Mouse (Mus musculus): ENCODE results near the gene Poc1a. TPM values are rescaled to one million over a fixed set of nuclear protein-coding genes. Genes with fewer than 3 reads are reported as not detected.

The Poc1a gene
- polyA plus RNA-seq, 1 experiment from 2014 or later: 25.2 TPM

DNA sequence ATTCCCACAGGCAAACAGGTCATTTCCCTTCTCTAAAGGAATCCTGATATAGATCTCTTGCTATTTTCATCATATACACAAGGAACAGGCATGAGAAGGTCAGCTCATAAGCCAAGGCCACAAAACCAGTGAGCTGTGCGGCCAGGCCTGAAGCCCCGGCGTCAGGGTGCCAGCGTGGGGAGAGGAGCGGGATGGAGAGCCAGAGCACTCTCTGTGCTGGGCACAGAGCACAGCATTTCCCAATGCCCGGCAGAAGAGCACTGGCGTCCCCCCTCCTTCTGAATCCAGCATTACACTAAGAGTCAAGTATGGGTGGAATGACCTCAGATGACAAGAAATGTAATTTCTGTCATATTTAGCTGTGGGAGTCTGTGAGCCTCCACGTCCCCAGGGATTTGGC is 43.5 kb upstream of the Poc1a start:
- Histone ChIP-seq H3K9ac (replicated peaks; ENCODE audit: low read depth, low read length) (no peak overlapping the region), H3K27ac (ENCODE audit: low read length) (no peak overlapping the region), H3K4me2 (replicated peaks; ENCODE audit: low read depth, low read length) (no peak overlapping the region), H3K4me3 (ENCODE audit: low read depth, low read length) (no peak overlapping the region), H3K27me3 (ENCODE audit: control insufficient read depth, insufficient read depth, low read length) (no peaks in the 10 kb centered on the region), H3K9me3 (ENCODE audit: control insufficient read depth, low read depth, low read length) (no peaks in the 10 kb centered on the region), H3K4me1 (ENCODE audit: control insufficient read depth, insufficient read depth, low read length) (no peaks in the 10 kb centered on the region), H3K36me3 (ENCODE audit: control insufficient read depth, insufficient read depth, low read length) (peaks cover 87% of the 10 kb centered on the region)
- ATAC-seq (ENCODE audit: insufficient number of reproducible peaks, insufficient read depth, low FRiP score, low read depth): no peak
- WGBS: 90% methylated on average over 8 of the region's 8 CpGs

DNA sequence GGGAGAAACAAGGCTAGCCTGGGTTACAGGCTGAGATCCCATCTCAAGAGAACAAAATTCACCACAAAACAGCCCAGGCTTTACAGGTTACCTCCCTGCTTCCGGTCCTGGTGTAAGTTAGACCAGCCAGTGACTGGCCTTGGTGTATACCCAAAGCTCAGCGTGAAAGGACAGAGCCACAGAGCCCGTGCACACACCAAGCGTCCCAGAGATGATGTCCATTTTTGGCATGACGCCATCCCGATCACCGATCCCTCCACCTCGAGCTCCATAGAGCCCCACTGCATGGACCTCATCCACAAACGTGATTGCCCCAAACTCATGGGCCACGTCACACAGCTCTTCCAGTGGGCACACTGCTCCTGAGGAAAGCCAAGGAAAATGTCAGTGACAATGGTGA is 43.0 kb upstream of the Poc1a start:
- no peak overlapping the region for H3K9ac ChIP-seq (replicated peaks; ENCODE audit: low read depth, low read length)
- H3K4me2 ChIP-seq (replicated peaks; ENCODE audit: low read depth, low read length): no peak overlapping the region
- WGBS: 93% methylated on average over 10 of the region's 10 CpGs
- H3K9me3 ChIP-seq (ENCODE audit: control insufficient read depth, low read depth, low read length): no peaks in the 10 kb centered on the region
- H3K4me3 ChIP-seq (ENCODE audit: low read depth, low read length): no peak overlapping the region
- peaks cover 87% of the 10 kb centered on the region for H3K36me3 ChIP-seq (ENCODE audit: control insufficient read depth, insufficient read depth, low read length)
- H3K4me1 ChIP-seq (ENCODE audit: control insufficient read depth, insufficient read depth, low read length): no peaks in the 10 kb centered on the region
- no peak for ATAC-seq (ENCODE audit: insufficient number of reproducible peaks, insufficient read depth, low FRiP score, low read depth)
- H3K27me3 ChIP-seq (ENCODE audit: control insufficient read depth, insufficient read depth, low read length): no peaks in the 10 kb centered on the region
- H3K27ac ChIP-seq (ENCODE audit: low read length): no peak overlapping the region

DNA sequence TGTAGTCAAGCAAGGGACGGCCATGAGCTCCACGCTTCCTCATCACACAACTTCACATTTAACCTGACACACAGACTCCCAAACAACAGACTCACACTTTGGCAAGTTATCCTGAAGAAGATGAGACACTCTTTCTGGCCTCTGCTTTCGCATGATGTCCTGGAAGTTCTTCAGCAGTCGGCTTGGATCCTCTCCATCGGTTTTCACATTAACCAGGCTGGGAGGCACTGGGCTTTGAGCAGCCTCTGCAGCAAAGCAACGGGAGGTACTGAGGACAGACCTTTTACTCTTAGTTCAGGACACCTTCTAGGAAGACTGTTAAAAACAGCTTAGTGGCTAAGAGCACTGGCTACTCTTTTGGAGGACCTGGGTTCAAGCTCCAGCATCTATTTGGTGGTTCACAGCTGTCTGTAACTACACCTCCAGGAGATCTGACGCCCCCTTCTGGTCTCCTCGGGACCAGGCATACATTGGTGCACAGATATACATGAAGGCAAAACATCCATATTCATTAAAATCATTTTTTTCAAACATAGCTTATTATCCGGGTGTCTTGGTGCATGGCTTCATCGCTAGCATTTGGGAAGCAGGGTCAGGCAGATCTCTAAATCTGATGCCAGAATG is 39.2 kb upstream of the Poc1a start:
- Histone ChIP-seq H3K9me3 (ENCODE audit: control insufficient read depth, low read depth, low read length) (no peaks in the 10 kb centered on the region), H3K27ac (ENCODE audit: low read length) (no peak overlapping the region), H3K4me1 (ENCODE audit: control insufficient read depth, insufficient read depth, low read length) (peaks cover 4% of the 10 kb centered on the region), H3K9ac (replicated peaks; ENCODE audit: low read depth, low read length) (no peak overlapping the region), H3K27me3 (ENCODE audit: control insufficient read depth, insufficient read depth, low read length) (no peaks in the 10 kb centered on the region), H3K4me3 (ENCODE audit: low read depth, low read length) (no peak overlapping the region), H3K36me3 (ENCODE audit: control insufficient read depth, insufficient read depth, low read length) (peaks cover 59% of the 10 kb centered on the region), H3K4me2 (replicated peaks; ENCODE audit: low read depth, low read length) (no peak overlapping the region)
- no peak for ATAC-seq (ENCODE audit: insufficient number of reproducible peaks, insufficient read depth, low FRiP score, low read depth)
- WGBS: 88% methylated on average over 10 of the region's 10 CpGs

DNA sequence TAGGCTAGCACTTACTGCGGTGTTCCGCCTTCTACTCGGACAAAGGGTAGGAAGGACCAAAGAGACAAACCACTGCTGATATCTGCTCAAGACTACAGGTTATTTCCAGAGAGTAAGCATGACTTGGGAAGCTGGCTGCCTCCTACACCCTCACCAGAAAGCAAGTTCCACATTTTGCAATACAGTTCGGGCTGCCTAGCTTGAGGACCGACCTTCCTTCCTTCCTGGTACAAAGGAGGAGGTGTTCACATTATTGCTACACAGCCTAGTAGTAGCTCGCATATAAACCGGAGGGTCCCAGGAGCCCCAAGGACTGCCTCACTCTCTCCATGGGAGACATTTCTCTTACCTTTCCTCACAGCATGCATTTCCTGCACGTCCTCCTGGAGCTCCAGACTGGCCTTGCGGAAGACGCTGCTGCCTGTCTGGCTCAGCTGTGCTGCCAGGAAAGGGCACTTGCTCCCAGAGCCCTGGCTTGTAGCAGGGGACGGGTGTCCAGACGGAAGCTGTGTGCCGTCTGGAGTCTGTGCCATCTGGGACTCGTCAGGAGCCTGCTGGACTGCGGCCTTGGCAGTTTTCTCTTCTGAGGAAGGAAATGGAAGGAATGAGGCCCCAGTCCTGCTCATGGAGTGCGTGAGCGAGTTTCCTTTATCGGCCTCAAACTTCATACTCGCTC is 37.9 kb upstream of the Poc1a start:
- peaks cover 47% of the 10 kb centered on the region for H3K36me3 ChIP-seq (ENCODE audit: control insufficient read depth, insufficient read depth, low read length)
- WGBS: 53% methylated on average over 19 of the region's 19 CpGs
- no peaks in the 10 kb centered on the region for H3K27me3 ChIP-seq (ENCODE audit: control insufficient read depth, insufficient read depth, low read length)
- peaks cover 8% of the 10 kb centered on the region for H3K4me1 ChIP-seq (ENCODE audit: control insufficient read depth, insufficient read depth, low read length)
- no peak overlapping the region; the same call in 1 of the 2 replicates for H3K9ac ChIP-seq (replicated peaks; ENCODE audit: low read depth, low read length)
- H3K27ac ChIP-seq (ENCODE audit: low read length): peak overlapping the region; percentile 62; the same call in 1 of the 2 replicates
- H3K9me3 ChIP-seq (ENCODE audit: control insufficient read depth, low read depth, low read length): no peaks in the 10 kb centered on the region
- no peak for ATAC-seq (ENCODE audit: insufficient number of reproducible peaks, insufficient read depth, low FRiP score, low read depth)
- H3K4me2 ChIP-seq (replicated peaks; ENCODE audit: low read depth, low read length): no peak overlapping the region
- no peak overlapping the region for H3K4me3 ChIP-seq (ENCODE audit: low read depth, low read length)

DNA sequence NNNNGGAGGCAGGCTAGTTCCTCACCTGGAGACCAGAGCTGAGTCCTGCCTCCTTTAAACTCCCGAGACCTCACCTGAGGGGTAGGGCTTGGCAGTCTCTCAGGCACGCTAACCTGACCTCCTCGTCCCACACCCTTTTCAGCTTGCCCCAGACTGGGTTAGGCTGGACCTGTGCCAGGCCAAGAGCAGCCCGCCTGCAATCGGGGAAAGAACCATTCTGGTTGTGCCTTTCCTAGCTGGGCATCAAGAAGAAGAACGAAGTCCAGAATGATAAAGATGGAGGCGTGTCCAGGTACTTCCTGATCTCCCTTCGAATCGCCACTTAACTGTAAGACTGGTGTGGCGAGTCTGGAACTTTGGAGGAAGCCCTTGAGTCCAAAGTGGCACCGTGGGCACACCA is 31.3 kb upstream of the Poc1a start:
- Histone ChIP-seq H3K4me2 (replicated peaks; ENCODE audit: low read depth, low read length) (no peak overlapping the region), H3K4me3 (ENCODE audit: low read depth, low read length) (no peak overlapping the region), H3K27me3 (ENCODE audit: control insufficient read depth, insufficient read depth, low read length) (no peaks in the 10 kb centered on the region), H3K4me1 (ENCODE audit: control insufficient read depth, insufficient read depth, low read length) (peaks cover 23% of the 10 kb centered on the region), H3K36me3 (ENCODE audit: control insufficient read depth, insufficient read depth, low read length) (peaks cover 5% of the 10 kb centered on the region; the same call in 1 of the 2 replicates), H3K9me3 (ENCODE audit: control insufficient read depth, low read depth, low read length) (no peaks in the 10 kb centered on the region), H3K9ac (replicated peaks; ENCODE audit: low read depth, low read length) (no peak overlapping the region), H3K27ac (ENCODE audit: low read length) (peak overlapping the region; percentile 71)
- ATAC-seq (ENCODE audit: insufficient number of reproducible peaks, insufficient read depth, low FRiP score, low read depth): no peak
- WGBS: 73% methylated on average over 11 of the region's 11 CpGs

DNA sequence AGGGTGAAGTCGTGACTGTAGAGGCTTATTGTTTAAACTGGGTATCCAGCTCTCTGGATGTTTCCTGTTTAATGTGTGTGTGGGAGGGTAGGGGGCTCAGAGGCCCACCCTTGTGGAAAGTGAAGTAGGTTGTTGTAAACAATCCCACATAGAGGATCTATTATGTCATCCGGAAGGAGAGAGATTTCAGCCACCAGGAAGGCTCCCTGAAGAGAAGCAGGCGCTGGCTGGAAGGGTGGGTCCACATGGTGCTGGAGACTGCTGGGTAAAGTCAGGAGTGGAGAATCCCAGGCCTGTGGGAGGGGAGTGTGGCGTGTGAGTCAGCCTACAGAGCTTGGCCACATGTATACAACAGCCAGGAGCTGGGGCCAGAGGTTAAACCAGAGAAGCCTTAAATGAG is 30.6 kb upstream of the Poc1a start:
- Histone ChIP-seq H3K36me3 (ENCODE audit: control insufficient read depth, insufficient read depth, low read length) (peaks cover under 1% of the 10 kb centered on the region; the same call in 1 of the 2 replicates), H3K27ac (ENCODE audit: low read length) (peak overlapping the region; percentile 71), H3K27me3 (ENCODE audit: control insufficient read depth, insufficient read depth, low read length) (no peaks in the 10 kb centered on the region), H3K4me3 (ENCODE audit: low read depth, low read length) (no peak overlapping the region), H3K9ac (replicated peaks; ENCODE audit: low read depth, low read length) (0 out of 2 replicates have a peak overlapping the region, but pooled peaks have one; percentile 0), H3K9me3 (ENCODE audit: control insufficient read depth, low read depth, low read length) (no peaks in the 10 kb centered on the region), H3K4me2 (replicated peaks; ENCODE audit: low read depth, low read length) (no peak overlapping the region), H3K4me1 (ENCODE audit: control insufficient read depth, insufficient read depth, low read length) (peaks cover 23% of the 10 kb centered on the region)
- ATAC-seq (ENCODE audit: insufficient number of reproducible peaks, insufficient read depth, low FRiP score, low read depth): peak; percentile 75
- WGBS: 19% methylated on average over 4 of the region's 4 CpGs

DNA sequence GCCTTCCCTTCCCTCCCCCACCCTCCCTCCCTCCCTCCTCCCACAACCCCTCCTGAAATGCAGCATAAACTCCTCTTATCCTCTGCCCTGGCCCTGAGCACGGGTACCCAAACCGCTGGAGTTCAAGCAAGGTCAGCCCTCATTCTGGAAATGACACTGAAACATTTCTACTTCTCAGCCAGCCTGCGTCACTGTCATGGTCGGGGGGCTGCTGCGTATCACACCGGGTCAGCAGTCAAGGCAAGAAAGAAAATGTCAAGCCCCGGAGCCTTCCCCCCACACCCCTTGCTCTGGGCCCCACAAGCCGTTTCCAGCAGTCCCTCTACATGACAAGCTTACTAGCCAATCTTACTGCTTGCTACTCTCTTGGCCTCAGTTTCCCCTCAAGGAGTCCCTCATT is 29.8 kb upstream of the Poc1a start:
- no peaks in the 10 kb centered on the region for H3K27me3 ChIP-seq (ENCODE audit: control insufficient read depth, insufficient read depth, low read length)
- H3K4me1 ChIP-seq (ENCODE audit: control insufficient read depth, insufficient read depth, low read length): peaks cover 23% of the 10 kb centered on the region
- H3K9me3 ChIP-seq (ENCODE audit: control insufficient read depth, low read depth, low read length): no peaks in the 10 kb centered on the region
- no peaks in the 10 kb centered on the region for H3K36me3 ChIP-seq (ENCODE audit: control insufficient read depth, insufficient read depth, low read length)
- H3K27ac ChIP-seq (ENCODE audit: low read length): no peak overlapping the region; the same call in 1 of the 2 replicates
- no peak overlapping the region for H3K4me3 ChIP-seq (ENCODE audit: low read depth, low read length)
- WGBS: 41% methylated on average over 8 of the region's 8 CpGs
- H3K9ac ChIP-seq (replicated peaks; ENCODE audit: low read depth, low read length): no peak overlapping the region; the same call in 1 of the 2 replicates
- 0 out of 2 replicates have a peak overlapping the region, but pooled peaks have one; percentile 7 for H3K4me2 ChIP-seq (replicated peaks; ENCODE audit: low read depth, low read length)
- no peak for ATAC-seq (ENCODE audit: insufficient number of reproducible peaks, insufficient read depth, low FRiP score, low read depth)

DNA sequence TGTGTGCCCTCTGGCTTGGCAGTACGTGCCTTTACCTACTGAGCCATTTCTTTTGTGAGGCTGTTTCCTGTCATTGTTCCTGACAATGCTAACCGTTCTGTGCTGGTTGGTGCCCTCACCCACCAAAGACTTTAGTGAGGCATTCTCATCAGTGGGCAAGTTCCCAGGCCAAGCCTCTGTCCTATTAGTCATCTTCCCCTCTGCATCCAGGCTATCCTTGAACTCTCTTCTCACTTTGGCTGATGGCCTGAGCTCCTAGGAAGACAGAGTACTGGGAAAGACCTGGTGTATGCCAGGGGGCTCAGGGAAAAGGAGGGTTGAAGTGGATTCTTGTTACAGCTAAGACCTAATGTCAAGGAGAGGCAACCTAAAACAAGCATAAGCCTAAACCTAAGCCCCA is 26.9 kb upstream of the Poc1a start:
- no peak overlapping the region for H3K4me2 ChIP-seq (replicated peaks; ENCODE audit: low read depth, low read length)
- ATAC-seq (ENCODE audit: insufficient number of reproducible peaks, insufficient read depth, low FRiP score, low read depth): no peak

More for the DNA sequence above, 26.9 kb upstream of the Poc1a start:
- H3K36me3 ChIP-seq (ENCODE audit: control insufficient read depth, insufficient read depth, low read length): no peaks in the 10 kb centered on the region
- 77% methylated on average over 2 of the region's 2 CpGs for WGBS
- H3K27me3 ChIP-seq (ENCODE audit: control insufficient read depth, insufficient read depth, low read length): no peaks in the 10 kb centered on the region
- peaks cover 15% of the 10 kb centered on the region; the same call in 1 of the 2 replicates for H3K4me1 ChIP-seq (ENCODE audit: control insufficient read depth, insufficient read depth, low read length)
- H3K9me3 ChIP-seq (ENCODE audit: control insufficient read depth, low read depth, low read length): no peaks in the 10 kb centered on the region
- no peak overlapping the region for H3K9ac ChIP-seq (replicated peaks; ENCODE audit: low read depth, low read length)
- no peak overlapping the region for H3K4me3 ChIP-seq (ENCODE audit: low read depth, low read length)
- no peak overlapping the region for H3K27ac ChIP-seq (ENCODE audit: low read length)
